Mouse (Mus musculus) liver, embryonic 14.5 days (tissue): ENCODE results near the gene Pgm2l1.
A peak's percentile ranks its signal among the peaks of the same experiment; 100 is the strongest.

ENCODE experiments used
- CTCF ChIP-seq: IDR thresholded peaks from 2 replicates; pipeline ENCODE4 v1.5.1; 2016; ENCODE audit warnings: antibody characterized with exemption, low read depth, control low read depth
- EP300 ChIP-seq: IDR thresholded peaks from 2 replicates; pipeline ENCODE4 v1.6.1; 2016; ENCODE audit warnings: antibody characterized with exemption, low read depth

DNA sequence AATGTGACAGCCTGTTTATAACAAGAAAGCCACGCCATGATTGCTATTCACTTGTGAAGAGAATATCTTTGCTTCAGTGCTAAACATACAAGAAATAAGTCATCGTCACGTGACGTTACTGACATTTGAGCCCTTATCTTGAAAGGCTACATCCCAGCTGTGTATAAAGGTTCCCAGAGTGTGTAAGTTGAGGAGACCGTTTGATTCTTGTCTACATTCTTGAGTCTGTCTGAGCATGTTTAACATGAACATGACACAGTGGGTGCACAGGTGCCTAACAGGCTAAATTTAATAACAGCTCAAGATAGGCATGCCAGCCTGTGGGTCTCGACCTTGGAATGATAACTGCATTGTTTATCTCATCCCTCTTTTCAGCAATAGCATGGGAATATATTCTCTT is 47.3 kb downstream of the Pgm2l1 start:
- no peak for TF ChIP-seq CTCF
- TF ChIP-seq EP300 = peak; percentile 51; the same call in 1 of the 2 replicates
